Mouse (Mus musculus) urinary bladder, adult 2 months (tissue): ENCODE results near the gene Slc35f4. TPM values are rescaled to one million over a fixed set of nuclear protein-coding genes. Genes with fewer than 3 reads are reported as not detected.

ENCODE experiments used
- DNase-seq: peaks from one replicate; pipeline ENCODE4 v3.0.0; 2022; ENCODE audit warnings: low spot score
- polyA plus RNA-seq: library from polyadenylated mRNA; depleted of rRNA; stranded (reverse); fragments of >200 nt; gene quantifications from 2 replicates; pipeline ENCODE4 v1.2.3, GENCODE M21; 2012; rRNA removed

Slc35f4 gene
- 0.10 TPM in 1 of 2 replicates, not detected in the other for polyA plus RNA-seq

DNA sequence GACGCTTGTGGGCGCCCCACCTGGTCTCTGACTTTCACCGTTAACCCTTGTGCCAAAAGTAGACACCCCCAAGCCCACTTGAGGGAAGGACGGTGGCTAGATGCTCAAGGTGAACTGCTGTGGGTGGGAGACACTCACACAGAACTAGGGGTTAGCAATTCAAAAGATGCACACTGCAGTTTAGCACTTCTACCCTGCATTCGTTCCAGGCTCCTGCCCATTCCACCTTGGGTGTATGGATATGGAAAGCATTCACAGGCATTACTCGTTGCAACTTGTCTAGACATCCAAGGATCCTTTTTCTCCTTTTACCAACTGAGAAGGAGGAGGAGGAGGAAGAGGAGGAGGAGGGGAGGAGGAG lies at the start of gene Slc35f4:
Gene Slc35f4, minus strand, starts transcription at position 116 of the 361 bp plus-strand sequence.
- no peak for DNase-seq

DNA sequence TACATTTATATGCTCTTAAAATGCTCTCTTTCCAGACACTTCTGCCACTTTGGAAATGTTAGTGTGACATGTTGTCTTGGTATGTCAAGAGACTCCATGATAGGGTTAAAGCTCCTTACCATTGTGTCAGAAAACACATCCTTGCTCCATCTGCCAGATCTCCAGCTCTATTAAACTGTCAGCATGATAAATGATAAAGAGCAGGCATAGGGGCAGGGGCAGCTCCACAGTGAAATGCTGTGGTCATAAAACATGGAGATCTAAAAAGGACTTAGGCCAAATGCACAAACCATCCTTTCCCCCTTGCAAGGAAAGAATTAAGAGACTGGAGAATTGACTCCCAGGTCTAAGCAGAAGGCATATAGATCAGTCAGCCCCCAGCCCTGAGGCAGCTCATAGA lies 42.5 kb upstream of the Slc35f4 start:
- no peak for DNase-seq

DNA sequence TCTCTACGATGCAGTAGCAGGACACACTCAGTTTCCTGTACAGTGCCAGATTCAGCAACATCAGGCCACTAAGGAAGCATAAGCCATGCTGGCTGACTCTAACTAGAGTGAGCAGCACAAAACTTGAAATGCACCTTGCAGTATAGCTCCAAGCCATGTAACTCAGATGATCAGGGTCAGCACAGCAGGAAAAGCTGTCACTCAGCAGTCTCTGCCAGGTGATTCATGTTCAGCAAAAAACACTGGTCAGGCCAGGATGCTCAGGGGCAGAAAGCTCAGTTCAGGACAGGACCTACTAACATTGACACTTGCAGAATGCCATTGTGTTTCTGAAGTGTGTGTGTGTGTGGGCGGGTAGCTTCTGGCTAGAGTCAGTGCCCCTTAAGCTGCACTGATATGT lies 34.9 kb upstream of the Slc35f4 start:
- no peak for DNase-seq

DNA sequence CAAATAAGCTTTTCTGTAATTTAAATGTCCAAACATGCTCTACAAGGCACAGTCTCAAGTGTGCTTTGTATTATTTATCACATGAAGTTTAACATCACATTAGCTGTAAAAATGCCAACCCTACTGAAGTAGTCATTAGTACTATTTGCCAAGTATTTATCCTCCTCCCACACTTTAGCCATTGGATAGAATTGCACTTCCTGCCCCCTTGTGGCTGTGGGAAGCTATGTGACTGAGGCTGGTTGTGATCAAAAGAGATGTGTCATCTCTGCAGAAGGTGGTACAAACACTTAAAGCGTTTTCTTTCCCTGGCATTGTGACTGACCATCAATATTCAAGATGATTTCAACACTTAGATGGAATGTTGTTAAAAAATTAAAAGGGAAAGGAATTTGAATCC lies 14.3 kb upstream of the Slc35f4 start:
- DNase-seq = no peak

DNA sequence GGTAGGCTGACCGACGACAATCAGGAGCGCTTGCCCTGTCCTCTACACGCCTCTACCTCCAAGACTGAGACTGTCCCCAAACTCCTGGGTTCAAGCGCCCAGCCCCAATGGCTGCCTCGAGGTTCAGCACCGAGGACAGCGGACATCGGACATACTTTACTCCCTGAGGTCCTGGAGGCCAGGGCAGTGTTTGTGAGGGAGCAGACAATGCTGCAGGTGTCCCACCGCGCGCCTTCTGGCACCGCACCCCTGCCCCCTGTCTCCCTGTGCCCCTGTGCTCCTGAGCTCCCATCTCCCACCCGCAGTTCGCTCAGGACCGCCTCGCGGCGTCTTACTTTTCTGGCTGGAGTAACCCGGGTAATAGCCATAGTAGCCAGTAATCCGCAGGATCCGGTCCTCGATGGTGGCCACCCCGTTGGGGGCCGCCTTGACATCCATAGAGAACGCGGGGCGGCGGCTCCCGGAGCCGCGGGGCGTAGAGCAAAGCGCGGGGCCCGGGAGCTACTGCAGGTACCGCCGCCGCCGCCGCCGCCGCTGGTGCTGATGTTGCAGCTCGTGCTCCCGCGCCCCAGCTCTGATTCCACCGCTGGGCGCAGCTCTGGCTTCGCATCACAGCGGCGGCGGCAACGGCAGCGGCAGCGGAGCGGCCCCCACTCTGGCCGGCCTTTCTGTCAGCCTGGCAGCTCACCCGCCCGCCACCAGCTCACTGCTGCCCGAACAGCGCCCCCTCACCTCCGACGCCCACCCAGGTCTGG lies 493 bp downstream of the Slc35f4 start:
- peak; percentile 29 for DNase-seq

DNA sequence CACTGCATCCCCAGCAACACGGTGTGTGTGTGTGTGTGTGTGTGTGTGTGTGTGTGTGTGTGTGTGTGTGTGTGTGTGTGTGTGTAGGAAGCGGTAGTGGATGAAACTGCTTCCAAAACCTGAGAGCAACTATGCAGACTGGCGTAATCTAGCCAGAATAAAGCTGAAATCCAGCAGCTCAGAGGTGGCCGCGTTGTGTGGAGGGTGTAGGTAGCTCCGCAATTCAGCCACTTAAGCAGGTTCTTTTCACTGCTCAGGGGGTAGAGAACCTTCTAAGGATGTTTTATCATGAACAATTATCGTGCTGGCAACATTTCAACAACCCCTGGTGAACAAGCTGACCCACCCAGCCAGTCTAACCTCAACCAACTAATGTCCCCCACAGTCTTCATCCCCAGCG lies 1.2 kb downstream of the Slc35f4 start:
- no peak for DNase-seq

DNA sequence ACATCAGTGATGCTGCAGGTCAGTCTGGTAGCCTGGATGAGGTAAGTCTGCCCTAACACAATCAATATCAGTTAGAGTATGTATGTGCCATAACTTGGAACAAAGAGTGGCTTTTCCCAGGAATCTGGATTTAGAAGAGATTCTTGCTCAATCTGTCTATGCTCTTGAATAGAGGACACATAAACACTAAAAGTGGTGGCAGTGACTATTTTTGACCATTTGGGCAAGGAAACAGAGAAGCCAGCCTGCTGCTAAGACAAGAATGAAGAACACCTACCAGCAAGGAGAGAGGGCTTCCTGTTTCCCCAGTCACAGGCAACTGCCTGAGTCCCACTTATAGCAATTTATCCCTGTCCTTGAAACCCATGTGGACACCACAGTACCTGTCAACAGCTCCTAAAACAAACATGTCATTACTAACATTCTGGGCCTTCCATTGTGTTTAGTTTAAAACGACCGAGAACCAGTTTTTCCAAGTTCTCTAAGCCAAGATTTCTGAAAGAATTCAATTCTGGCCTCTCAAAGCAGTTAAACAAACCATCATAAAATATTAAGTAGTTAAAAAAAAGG lies 10.7 kb downstream of the Slc35f4 start:
- DNase-seq = no peak

DNA sequence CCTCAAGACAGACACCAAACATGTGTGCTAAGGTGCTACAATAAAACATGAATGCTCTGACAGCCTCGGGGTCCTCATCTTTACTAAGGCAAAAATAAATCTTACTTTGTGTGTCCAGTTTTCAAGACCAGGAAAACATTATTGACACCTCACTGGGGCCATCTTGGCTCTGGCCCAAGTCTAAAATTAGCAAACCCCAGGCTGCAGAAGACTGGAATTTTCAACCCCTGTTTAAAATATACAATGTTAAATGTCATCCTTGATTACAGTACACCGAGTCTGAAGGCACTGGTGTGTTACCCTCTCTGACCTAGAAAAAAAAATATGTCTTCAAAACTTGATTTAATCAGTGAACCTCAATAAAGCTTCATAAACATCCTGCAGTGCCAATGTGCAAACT lies 11.7 kb downstream of the Slc35f4 start:
- no peak for DNase-seq

DNA sequence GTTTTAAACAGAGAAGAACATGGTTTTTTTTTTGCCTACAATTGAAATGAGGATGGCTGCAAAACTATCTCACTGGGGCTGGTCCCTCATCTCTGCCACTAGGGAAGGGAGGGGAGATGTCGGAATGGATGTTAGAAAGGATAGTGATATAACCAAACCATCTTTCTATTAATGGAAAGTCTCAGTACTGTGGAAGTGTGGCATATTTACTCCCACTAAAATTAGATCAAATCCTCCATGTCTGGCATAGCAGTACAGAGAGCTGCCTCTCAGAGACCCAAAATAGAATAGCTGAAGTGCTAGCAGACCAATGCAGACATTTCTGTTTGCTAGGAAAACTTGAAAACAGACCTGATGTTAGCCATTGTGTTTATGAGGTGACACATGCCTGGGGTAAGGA lies 30.7 kb downstream of the Slc35f4 start:
- no peak for DNase-seq

DNA sequence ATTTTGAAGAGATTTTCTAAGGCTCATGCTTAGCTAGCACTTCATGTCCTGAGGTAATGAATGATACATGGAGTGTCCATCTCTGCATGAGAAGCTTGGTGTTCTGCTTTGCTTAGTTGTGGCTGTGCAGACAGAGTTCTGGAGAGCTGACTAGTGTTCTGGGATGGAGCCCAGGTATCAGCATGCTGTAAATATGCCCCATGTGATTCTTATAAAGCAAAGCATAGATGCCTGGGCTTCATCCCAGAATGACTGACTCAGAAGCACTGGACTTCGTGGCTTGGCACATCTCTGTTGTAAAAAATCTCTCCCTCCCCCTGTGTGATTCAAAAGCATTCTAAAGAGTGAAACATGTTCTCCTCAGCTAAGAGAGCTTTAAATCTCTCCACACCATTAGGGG lies 32.1 kb downstream of the Slc35f4 start:
- DNase-seq = no peak

DNA sequence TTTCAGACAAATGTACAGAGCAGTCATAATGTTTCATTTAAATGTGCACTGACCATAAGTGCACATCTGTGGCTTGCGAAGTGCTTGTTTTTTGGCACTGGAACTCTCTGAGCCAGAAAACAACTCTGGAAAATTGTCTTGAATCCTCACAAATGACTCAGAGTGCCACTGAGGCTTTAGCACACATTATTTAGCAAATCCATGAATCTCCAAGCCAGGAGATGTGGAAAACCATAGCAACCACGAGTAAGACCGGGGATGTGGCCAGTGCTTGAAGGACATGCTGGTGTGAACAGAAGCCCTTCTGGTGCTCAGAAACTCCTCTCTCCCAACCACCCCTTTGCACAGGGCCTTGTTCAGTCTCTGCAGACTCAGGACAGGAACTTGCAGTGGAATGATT lies 33.3 kb downstream of the Slc35f4 start:
- no peak for DNase-seq

DNA sequence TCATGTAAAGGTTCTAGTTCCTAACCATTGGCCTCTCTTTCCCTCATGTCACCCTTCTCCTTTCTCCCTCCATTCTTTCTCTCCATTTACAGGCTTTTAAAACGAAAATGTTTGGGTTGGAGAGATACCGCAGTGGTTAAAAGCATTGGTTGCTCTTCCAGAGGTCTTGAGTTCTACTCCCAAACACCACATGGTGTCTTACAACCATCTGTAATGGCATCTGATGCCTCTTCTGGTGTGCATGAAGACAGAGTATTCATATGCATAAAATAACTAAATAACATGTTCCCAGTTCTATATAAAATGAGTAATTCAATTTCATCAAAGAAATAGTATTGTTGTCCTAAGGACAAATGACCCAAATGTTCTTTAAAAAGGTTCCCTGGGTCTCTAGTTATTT lies 49.2 kb downstream of the Slc35f4 start:
- no peak for DNase-seq

DNA sequence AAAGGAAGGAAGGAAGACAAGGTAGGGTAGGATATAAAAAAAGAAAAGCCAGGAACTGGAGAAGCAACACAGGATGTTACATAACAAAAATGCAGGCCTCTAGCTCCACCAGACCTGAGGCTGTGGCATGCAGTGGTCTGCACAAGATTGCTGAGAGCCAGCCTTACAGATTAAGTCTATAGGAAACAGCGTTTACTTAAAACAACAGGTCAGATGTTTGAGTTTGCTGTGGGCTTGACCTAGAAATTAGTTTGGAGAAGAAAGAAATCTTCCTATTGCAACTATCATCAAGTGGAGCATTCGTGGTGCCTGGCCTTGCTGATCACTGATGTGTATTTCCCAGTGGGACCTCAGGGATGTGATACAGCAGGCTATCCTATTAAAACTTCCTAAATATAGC lies 64.1 kb downstream of the Slc35f4 start:
- no peak for DNase-seq

DNA sequence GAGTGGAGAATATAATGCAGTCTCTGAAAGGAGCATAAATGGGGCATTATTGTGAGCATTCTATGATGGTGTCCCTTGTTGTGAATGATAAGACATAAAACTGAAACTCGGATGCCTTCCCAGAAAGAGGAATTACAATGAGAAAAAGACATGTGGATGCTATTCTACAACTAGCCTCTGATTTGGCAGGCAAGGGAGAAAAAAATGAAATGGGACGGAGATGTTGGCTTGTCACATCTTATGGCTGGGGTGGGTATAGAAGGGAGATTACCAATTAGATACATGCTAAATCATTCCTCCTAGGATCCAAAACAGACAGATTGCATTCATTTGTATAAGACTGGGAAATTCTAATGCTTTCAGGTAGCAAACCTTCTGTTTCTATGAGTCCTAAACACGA lies 65.0 kb downstream of the Slc35f4 start:
- no peak for DNase-seq

DNA sequence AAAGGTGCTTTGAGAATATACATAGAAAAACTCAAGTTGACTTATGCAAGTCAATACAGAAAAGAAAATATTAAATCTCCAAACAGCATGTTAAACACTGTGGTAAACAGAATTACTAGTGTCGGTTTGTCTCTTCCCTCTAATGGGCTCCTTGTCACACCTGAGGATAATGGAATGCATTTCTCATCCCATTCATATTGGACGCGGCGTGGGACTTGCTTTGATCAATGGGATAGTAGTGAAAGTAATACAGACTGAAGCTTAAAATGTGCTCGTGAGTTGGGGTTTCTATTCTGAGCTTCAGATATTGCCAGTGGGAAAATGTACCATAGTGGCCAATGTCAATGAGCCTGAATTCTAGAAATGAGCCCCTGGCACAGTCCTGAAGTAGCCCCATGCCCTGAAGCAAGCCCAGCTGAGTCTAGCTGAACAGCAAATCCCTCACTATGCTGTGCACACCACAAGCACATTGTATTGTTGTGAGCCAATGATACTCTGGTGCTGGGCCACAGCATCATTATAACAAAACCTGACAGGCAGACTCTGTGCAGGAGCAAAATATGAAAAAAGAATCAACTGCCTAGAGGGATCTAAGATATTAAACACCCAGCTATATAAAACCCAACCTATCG lies 71.4 kb downstream of the Slc35f4 start:
- no peak for DNase-seq

DNA sequence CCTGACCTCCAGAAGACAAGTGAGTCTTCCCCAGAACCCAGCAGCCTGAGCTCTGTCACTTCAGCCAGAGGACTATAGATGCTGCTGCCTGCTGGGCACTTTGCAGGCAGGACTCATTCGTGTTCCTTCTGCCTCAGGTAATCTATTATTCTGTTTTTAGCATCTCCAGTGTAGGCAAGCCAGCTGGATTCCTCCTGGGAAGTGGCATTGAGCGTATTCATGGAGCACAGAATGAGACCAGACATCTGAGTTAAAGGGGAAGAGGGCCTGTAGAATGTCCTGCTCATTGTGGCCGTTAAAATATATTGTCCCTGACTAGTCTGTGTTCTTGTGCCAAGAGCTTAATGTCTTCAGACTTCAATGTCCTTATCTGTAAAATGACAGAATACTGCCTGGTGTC lies 72.1 kb downstream of the Slc35f4 start:
- DNase-seq = no peak

DNA sequence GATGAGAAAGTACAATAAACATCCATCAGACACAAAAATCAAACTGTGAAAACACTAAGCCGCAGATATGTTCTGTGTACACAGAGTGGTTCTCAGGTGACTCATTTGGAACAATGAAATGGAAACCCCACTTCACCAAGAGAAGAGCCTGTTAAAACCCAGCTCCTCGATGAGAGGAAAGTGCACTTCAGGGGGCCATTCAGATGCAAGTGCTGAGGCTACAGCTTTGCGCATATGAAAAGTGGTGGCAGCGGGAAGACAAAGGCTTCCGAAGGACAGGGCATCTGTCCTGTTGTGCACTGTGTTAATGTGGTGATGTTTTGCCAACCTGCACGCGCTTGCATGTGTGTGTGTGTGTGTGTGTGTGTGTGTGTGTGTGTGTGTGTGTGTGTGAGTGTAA lies 78.2 kb downstream of the Slc35f4 start:
- no peak for DNase-seq

DNA sequence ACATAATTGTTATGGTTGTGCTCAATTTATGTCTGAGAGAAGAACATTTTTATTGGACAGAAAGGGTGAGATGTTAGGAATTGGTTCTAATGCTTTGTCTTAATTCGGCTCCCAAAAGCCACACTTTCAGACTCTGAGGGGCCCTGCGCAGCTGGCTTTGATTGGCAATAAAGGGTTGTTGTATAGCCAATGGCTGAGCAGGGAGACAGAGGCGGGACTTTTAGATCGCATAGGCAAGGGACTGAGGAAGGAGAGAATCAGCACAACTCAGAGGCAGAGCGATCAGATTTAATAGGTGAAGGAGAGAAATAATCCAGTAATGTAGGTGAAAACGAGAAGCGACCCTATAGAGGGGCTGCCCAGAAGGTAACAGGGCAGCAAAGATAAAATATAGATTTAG lies 79.4 kb downstream of the Slc35f4 start:
- DNase-seq = no peak

DNA sequence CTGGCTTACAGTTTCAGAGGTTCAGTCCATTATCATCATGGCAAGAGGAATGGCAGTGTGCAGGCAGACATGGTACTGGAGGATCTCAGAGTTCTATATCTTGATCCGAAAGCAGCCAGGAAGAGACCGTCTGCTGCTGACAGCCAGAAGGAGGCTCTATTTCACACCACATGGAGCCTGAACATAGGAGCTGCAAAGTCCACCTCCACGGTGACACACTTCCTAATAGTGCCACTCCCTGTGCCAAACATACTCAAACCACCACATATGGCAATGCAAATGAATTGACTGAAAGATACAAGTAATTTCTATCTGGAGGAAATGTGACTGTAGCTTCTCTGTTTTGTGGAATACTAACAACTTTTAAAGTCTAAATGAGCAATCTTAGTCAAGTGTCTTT lies 89.0 kb downstream of the Slc35f4 start:
- DNase-seq = no peak

DNA sequence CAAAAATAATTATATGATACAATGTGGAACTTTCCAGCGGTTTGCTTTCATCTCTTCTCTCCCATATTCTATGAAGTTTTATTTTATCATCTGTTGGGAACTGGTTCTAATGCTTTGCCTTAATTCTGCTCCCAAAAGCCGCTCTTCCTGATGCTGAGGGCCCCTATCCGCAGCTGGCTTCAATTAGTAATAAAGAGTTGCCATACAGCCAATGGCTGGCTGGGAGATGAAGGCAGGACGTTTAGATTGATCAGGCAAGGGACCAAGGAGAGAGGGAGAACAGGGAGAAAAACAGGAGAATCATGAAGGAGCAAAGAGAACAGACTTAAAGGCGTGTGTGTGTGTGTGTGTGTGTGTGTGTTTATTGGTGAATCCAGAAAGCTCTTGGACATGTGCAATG lies 94.0 kb downstream of the Slc35f4 start:
- no peak for DNase-seq

DNA sequence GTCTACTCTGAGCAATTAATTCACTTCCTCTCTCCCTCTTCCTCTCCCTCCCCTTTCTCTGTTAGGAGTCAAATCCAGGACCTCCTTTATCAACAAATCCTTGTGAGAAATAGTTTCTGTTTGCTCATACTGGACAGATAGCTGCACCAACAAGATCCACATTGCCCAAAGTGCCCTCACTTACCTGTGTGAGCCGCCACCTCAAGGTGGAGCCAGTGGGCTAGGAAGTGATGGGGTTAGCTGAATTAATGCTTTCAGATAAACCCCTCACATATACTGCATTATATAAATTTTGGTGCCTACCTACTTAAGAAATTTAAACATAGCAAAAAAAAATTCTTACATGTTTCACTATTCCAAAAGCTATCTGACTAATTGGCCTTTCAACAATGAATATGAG lies 133.4 kb downstream of the Slc35f4 start:
- no peak for DNase-seq

DNA sequence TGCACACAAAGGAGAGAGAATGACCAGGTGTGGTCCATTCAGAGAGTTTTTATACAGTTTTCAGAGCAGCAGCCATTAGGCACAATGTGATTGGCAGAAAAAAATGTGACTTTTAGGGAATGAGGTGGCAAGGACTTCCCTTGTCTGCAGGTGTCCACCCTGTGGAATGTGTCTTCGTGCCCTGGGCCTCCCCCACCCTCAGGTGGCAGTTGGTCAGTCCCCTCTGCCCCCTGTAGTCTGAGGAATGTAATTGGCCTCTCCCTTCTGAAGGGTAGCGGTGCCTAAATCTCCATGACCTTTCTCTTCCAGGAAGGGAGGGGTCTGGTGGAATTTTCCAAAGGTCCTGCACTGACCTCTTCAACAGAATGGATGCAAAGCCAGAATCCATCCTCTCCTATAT lies 163.7 kb downstream of the Slc35f4 start:
- DNase-seq = no peak

DNA sequence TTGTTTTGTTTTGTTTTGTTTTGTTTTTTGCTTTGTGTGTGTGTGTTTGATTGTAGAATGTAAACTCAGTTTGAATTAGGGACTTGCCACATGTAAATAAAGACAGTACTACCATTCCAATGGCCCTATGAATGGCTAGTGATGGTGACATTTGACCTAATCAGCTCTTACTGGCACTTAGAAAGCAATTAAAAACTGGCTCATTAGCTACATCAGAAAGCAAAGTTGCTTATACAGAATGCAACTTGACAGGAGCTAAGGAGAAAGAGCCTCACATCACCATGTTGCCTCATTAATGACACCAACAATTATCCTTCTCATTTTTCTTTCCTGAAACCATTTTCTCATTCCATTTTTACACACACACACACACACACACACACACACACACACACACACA lies 170.3 kb downstream of the Slc35f4 start:
- DNase-seq = no peak

DNA sequence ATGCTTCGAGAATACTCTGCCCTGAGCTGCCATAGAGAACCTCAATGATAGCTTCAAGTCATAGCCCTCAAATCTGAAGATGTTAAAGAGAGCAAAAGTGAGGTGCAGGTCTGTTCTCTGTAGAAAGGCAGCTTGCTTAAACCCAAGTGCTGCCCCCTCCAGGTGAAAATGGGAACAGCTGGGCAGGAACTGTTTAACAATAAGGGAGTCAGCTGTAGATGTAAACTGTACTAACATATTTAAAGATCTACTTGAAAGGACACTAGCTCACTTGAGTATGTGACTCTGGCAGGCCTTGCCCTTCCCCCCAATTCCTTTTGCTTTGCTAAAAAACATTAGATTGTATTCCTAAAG lies 177.0 kb downstream of the Slc35f4 start:
- no peak for DNase-seq
